Mouse (Mus musculus) lung, embryonic 16.5 days (tissue): ENCODE measurements around the gene Tpsg1. TPM values are rescaled to one million over a fixed set of nuclear protein-coding genes. Genes with fewer than 3 reads are reported as not detected.

ENCODE experiments used
- ATAC-seq: fragments of 200-750 bp; cut with Nextera tagmentation; 2 replicates; pipeline ENCODE4 v1.8.0; 2017; ENCODE audit warnings: low read depth, mild to moderate bottlenecking, moderate library complexity
- H3K27ac ChIP-seq: fragments of 300-500 bp; sonication (generic); 2 replicates; pipeline ENCODE4 v1.5.1; 2014; ENCODE audit warnings: mild to moderate bottlenecking, control low read depth, low read length
- H3K27me3 ChIP-seq: fragments of 300-500 bp; sonication (generic); 2 replicates; pipeline ENCODE4 v1.6.1; 2014; ENCODE audit warnings: low read depth, low read length, mixed read lengths; ENCODE audit not compliant: control insufficient read depth, insufficient read depth
- H3K36me3 ChIP-seq: fragments of 300-500 bp; sonication (generic); 2 replicates; pipeline ENCODE4 v1.6.1; 2014; ENCODE audit warnings: low read length; ENCODE audit not compliant: control insufficient read depth, insufficient read depth
- H3K4me1 ChIP-seq: fragments of 300-500 bp; sonication (generic); replicated peaks from 2 replicates; pipeline ENCODE4 v1.6.1; 2014; ENCODE audit warnings: low read length, mixed read lengths; ENCODE audit not compliant: control insufficient read depth, insufficient read depth
- H3K4me2 ChIP-seq: fragments of 300-500 bp; sonication (generic); 2 replicates; pipeline ENCODE4 v1.6.1; 2014; ENCODE audit warnings: low read depth, low read length, control low read depth
- H3K4me3 ChIP-seq: fragments of 300-500 bp; sonication (generic); 2 replicates; pipeline ENCODE4 v1.5.1; 2014; ENCODE audit warnings: mild to moderate bottlenecking, low read length, control low read depth
- H3K9ac ChIP-seq: fragments of 300-500 bp; sonication (generic); 2 replicates; pipeline ENCODE4 v1.6.1; 2014; ENCODE audit warnings: low read length, control low read depth
- H3K9me3 ChIP-seq: fragments of 300-500 bp; sonication (generic); 2 replicates; pipeline ENCODE4 v1.6.1; 2016; ENCODE audit warnings: low read length; ENCODE audit not compliant: control insufficient read depth
- WGBS: fragments of 180-500 bp; shearing (Covaris S2); extraction: QIAGEN DNeasy Blood & Tissue Kit; methylation state at CpG from one replicate; pipeline ENCODE4 v1.1.7; 2014; 5-methylcytosine and 5-hydroxymethylcytosine counted together
- polyA plus RNA-seq: library from polyadenylated mRNA; unstranded; fragments of >200 nt; fragmentation: Nextera tagmentation; extraction: Ambion mirVana; gene quantifications from 2 replicates; pipeline ENCODE4 v1.2.1, GENCODE M21; 2015

Gene Tpsg1
- polyA plus RNA-seq, 1 experiment from 2014 or later = 0.31 TPM

GRCm38 (mm10) chr17:25411251-25411650 is 42.2 kb downstream of the Tpsg1 start:
- ATAC-seq = no peak
- no peak overlapping the region for H3K4me2 ChIP-seq
- no peaks in the 10 kb centered on the region for H3K9me3 ChIP-seq
- H3K9ac ChIP-seq = no peak overlapping the region
- no peak overlapping the region for H3K27ac ChIP-seq
- WGBS = 38% methylated on average over 4 of the region's 4 CpGs
- H3K27me3 ChIP-seq = no peaks in the 10 kb centered on the region
- H3K36me3 ChIP-seq = no peaks in the 10 kb centered on the region
- no peak overlapping the region for H3K4me3 ChIP-seq
- peaks cover 25% of the 10 kb centered on the region for H3K4me1 ChIP-seq

GRCm38 (mm10) chr17:25414209-25414608 is 45.1 kb downstream of the Tpsg1 start:
- Histone ChIP-seq H3K4me1 (peaks cover 32% of the 10 kb centered on the region), H3K36me3 (no peaks in the 10 kb centered on the region), H3K27ac (no peak overlapping the region), H3K9ac (no peak overlapping the region), H3K4me2 (no peak overlapping the region), H3K9me3 (no peaks in the 10 kb centered on the region), H3K4me3 (no peak overlapping the region), H3K27me3 (no peaks in the 10 kb centered on the region)
- ATAC-seq = no peak
- WGBS = 49% methylated on average over 4 of the region's 4 CpGs

- H3K4me3 ChIP-seq = no peak overlapping the region
- no peak overlapping the region for H3K27ac ChIP-seq
- WGBS = 18% methylated on average over 3 of the region's 3 CpGs
- H3K9ac ChIP-seq = no peak overlapping the region
- H3K36me3 ChIP-seq = no peaks in the 10 kb centered on the region
- no peak for ATAC-seq
- H3K9me3 ChIP-seq = no peaks in the 10 kb centered on the region
- H3K4me1 ChIP-seq = peaks cover 32% of the 10 kb centered on the region
- no peak overlapping the region for H3K4me2 ChIP-seq
- H3K27me3 ChIP-seq = no peaks in the 10 kb centered on the region
These were observed 45.8 kb downstream of the Tpsg1 start for GRCm38 (mm10) chr17:25414917-25415316.

GRCm38 (mm10) chr17:25415421-25415913 is 46.4 kb downstream of the Tpsg1 start:
- H3K27ac ChIP-seq = peak overlapping the region; percentile 71
- H3K4me2 ChIP-seq = 0 out of 2 replicates have a peak overlapping the region, but pooled peaks have one; percentile 14
- ATAC-seq = peak; percentile 56
- no peaks in the 10 kb centered on the region for H3K9me3 ChIP-seq
- WGBS = 12% methylated on average over 4 of the region's 6 CpGs
- no peaks in the 10 kb centered on the region for H3K27me3 ChIP-seq
- peaks cover 32% of the 10 kb centered on the region for H3K4me1 ChIP-seq
- H3K9ac ChIP-seq = peak overlapping the region; percentile 35; the same call in 1 of the 2 replicates
- no peaks in the 10 kb centered on the region for H3K36me3 ChIP-seq
- no peak overlapping the region for H3K4me3 ChIP-seq

- H3K4me2 ChIP-seq = no peak overlapping the region
- no peak overlapping the region for H3K4me3 ChIP-seq
- no peaks in the 10 kb centered on the region for H3K9me3 ChIP-seq
- WGBS = 15% methylated on average over 3 of the region's 3 CpGs
- H3K27me3 ChIP-seq = no peaks in the 10 kb centered on the region
- H3K36me3 ChIP-seq = no peaks in the 10 kb centered on the region
- H3K9ac ChIP-seq = no peak overlapping the region
- peak overlapping the region; percentile 71 for H3K27ac ChIP-seq
- ATAC-seq = peak; percentile 78
- peaks cover 29% of the 10 kb centered on the region for H3K4me1 ChIP-seq
These were observed 47.1 kb downstream of the Tpsg1 start for GRCm38 (mm10) chr17:25416219-25416618.

GRCm38 (mm10) chr17:25417990-25418389 is 48.9 kb downstream of the Tpsg1 start:
- Histone ChIP-seq H3K9me3 (no peaks in the 10 kb centered on the region), H3K4me3 (no peak overlapping the region), H3K27ac (no peak overlapping the region), H3K27me3 (no peaks in the 10 kb centered on the region), H3K9ac (no peak overlapping the region), H3K4me1 (peaks cover 29% of the 10 kb centered on the region), H3K36me3 (no peaks in the 10 kb centered on the region), H3K4me2 (no peak overlapping the region)
- ATAC-seq = no peak
- 76% methylated on average over 6 of the region's 6 CpGs for WGBS

- H3K9me3 ChIP-seq = no peaks in the 10 kb centered on the region
- H3K4me3 ChIP-seq = no peak overlapping the region
- WGBS = 28% methylated on average over 9 of the region's 9 CpGs
- no peaks in the 10 kb centered on the region for H3K36me3 ChIP-seq
- H3K4me2 ChIP-seq = no peak overlapping the region
- no peak overlapping the region for H3K9ac ChIP-seq
- no peak for ATAC-seq
- H3K27me3 ChIP-seq = no peaks in the 10 kb centered on the region
- H3K27ac ChIP-seq = no peak overlapping the region
- H3K4me1 ChIP-seq = peaks cover 29% of the 10 kb centered on the region
These were observed 49.9 kb downstream of the Tpsg1 start for GRCm38 (mm10) chr17:25418926-25419325.

- 83% methylated on average over 3 of the region's 3 CpGs for WGBS
- H3K4me3 ChIP-seq = no peak overlapping the region
These were observed 51.9 kb downstream of the Tpsg1 start for GRCm38 (mm10) chr17:25420998-25421397.

More at GRCm38 (mm10) chr17:25420998-25421397, 51.9 kb downstream of the Tpsg1 start:
- Histone ChIP-seq H3K4me2 (no peak overlapping the region), H3K4me1 (peaks cover 9% of the 10 kb centered on the region), H3K36me3 (no peaks in the 10 kb centered on the region), H3K27me3 (no peaks in the 10 kb centered on the region), H3K9me3 (no peaks in the 10 kb centered on the region), H3K27ac (no peak overlapping the region), H3K9ac (no peak overlapping the region)
- ATAC-seq = no peak
